Mouse (Mus musculus): ENCODE results near the gene Kcnh4.

The Kcnh4 gene

GRCm38 (mm10) chr11:100710977-100711376 is 48.8 kb downstream of the Kcnh4 start:
- DNase-seq (ENCODE audit: low spot score in 2 of 2), result no peak

- DNase-seq (ENCODE audit: low spot score in 2 of 2), result no peak
Measured at GRCm38 (mm10) chr11:100710528-100710927, 49.2 kb downstream of the Kcnh4 start.

DNA sequence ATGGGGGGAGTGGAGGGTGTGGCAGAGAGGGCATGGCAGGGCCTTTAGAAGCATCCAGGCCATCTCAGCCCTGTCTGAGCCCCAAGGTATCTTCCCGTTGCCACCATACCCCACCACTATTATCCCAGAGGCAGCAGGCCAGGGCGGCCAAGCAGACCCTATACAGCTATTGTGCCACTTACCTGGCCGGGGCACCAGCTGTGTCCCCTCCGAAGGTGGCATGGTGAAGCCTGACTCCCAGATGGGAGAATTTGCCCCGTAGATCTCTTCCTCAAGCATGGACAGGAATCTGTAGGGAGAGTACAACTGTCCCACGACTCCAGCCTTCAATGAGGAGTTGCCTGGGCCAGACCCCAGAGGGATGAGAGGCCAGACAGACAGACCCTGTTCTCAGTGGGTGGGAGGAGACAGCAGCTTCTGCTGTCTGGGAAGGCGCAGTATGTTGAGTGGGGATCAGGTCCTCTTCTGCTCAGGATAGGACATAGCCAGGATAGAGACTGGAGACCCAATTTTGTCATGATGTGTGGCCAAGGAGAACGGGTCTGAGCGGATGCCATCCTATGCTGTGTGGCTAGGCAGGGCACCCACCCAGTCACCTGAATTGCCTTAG is 50.4 kb downstream of the Kcnh4 start:
- DNase-seq (ENCODE audit: low spot score in 2 of 2), result no peak

- DNase-seq (ENCODE audit: low spot score in 2 of 2), result no peak
Measured at GRCm38 (mm10) chr11:100705095-100705747, 54.5 kb downstream of the Kcnh4 start.

GRCm38 (mm10) chr11:100703851-100704531 is 55.8 kb downstream of the Kcnh4 start, which contains the start of gene Dhx58:
TSS of gene Dhx58 (minus strand) at chr11:100704271.
- DNase-seq (ENCODE audit: low spot score in 2 of 2), result peak; percentile 48 to 52

DNA sequence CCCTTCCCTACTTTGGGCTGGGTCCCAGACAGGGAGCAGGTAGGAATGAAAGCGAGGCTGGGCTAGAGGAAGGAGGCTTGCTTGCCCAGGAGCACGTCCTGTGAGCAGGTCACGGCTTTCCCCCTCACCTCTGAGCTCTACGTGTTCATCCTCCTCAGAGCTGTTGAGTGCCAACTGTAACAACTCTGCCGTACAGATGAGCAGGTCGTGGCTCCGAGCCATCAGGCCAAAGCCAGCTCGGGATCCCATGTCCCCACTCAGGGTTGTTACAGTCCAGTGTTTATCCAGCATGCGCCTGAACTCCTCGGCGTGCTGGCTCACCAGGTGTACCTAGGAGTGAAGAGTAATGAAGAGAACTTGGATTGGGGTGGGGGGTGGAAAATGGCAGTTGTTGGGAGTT is 56.4 kb downstream of the Kcnh4 start:
- no peak for DNase-seq (ENCODE audit: low spot score in 2 of 2)

DNA sequence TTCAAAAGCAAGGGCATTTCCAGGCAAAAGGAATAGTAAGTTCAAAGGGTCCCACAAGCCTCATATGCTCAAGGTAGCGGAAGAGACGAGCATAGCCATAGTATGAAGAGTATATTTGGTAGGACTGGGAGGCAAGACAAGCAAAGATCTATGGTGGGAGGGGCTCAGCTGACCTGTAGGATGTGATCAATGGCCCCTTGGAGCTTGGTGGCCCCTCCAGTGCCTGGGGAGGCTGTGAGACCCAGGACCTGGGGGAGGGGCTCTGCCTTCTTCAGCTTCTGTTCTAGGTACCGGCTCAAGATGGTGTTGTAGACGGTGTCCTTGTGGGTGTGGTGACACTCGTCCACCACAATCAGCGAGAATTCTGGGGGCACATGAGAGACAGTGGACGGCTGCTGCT is 56.8 kb downstream of the Kcnh4 start:
- DNase-seq (ENCODE audit: low spot score in 2 of 2), result no peak

DNA sequence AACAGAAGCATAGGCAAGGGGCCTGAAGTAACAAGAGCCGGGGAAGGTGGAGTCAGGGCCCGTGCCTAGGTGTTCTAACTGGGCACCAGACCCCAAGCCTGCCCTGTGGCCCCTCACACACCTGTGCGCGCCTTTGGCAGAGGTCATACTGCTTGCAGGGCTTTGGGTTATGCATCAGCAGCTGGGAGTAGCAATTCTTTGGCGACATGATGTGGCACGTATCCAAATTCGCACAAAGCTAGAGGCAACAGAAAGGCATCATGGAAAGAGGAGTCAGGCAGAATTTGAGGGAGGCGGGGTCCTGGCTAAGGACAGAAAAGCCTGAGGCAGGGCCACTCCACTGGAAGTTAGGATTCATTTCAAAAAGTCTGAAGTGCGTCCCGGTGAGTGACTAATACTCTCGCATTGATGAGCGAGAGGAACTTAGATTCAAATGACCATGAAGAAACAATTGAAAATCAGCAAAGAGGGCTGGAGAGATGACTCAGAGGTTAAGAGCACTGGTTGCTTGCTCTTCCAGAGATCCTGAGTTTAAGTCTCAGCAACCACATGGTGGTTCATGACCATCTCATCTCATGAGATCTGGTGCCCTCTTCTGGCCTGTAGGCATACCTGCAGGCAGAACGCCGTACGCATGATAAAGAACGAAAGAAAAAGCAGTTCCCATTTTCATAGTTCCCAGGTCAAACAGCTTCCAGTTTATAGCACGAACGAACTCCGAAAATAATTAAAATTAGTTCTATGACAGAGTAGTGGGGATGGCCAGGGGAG is 57.5 kb downstream of the Kcnh4 start:
- peak; percentile 69 to 75 for DNase-seq (ENCODE audit: low spot score in 2 of 2)

DNA sequence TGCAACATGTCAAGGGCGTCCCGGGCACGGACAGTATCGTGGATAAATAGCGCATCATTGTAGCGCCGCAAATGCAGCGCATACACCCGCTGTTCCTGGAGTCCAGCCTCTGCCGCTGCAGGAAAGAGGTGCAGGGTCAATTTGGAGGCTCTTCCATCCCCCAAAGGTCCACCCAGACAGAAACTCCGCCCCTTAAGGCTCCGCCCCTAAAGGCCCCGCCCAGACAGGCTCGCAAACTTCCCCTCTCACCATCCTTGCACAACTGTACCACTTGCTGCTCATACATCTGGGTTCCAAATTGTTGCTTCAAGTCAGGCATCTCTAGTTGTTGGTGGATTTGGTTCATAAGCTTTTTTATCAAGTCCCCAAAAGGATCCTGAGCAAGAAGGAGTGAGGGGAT is 58.4 kb downstream of the Kcnh4 start:
- peak; percentile 71 to 80 for DNase-seq (ENCODE audit: low spot score in 2 of 2)

DNA sequence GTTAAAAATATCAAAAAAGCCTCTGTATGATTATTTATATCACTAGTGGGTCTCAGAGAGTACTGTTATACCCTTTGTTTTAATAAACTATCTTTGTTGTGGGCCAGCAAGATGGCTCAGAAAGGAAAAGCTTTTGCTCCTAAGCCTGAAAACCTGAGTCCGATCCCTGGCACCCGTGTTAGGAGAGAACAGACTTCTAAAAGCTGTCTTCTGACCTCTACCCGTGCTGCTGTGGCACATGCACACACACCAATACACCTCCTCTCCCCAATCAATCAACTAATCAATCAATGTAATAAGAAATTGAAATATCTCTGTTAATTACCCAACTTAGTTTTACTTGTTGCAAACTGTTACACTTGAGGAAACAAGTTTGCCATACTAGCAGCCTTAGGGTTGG is 59.0 kb downstream of the Kcnh4 start:
- DNase-seq (ENCODE audit: low spot score in 2 of 2), result no peak

DNA sequence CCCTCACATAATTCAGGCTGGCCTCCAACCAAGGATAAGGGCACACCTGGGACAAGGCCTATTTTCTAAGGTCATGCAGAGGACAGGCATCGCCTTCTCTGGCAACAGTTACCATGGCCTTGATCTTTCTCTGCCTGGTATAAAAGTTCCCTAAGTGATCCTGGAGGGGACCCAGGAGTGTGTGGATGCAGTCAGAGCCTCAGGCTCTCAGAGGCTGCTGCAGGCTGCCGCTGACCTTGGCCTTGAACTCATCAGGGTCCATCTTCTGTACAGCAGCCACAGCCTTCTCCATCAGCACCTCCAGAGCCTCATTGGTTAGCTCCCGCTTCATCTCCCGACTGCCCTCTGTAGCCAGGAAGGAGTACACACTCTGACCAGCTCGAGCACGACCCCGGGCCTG is 61.8 kb downstream of the Kcnh4 start:
- no peak for DNase-seq (ENCODE audit: low spot score in 2 of 2)

DNA sequence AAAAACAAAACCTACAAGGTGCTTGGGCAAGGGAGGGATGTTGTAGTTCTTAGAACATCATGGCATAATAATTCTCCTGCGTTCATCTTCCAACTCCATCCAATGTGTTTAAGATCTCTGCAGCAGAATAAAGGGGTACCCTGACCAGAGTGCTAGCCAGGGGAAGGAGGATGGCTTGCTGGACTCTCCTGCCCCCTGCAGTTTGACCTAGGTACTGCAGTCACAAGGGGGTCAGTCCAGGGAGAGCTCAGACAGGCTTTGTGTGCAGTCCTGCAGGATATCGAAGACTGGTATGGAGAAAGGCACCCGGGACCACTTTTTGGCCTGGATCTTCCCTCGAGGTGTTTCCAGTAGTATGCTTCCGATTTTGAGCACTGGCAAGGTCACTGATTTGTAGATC is 64.8 kb downstream of the Kcnh4 start:
- DNase-seq (ENCODE audit: low spot score in 2 of 2), result peak; percentile 50 to 58

- DNase-seq (ENCODE audit: low spot score in 2 of 2), result no peak
Measured at GRCm38 (mm10) chr11:100693154-100693553, 66.6 kb downstream of the Kcnh4 start.

DNA sequence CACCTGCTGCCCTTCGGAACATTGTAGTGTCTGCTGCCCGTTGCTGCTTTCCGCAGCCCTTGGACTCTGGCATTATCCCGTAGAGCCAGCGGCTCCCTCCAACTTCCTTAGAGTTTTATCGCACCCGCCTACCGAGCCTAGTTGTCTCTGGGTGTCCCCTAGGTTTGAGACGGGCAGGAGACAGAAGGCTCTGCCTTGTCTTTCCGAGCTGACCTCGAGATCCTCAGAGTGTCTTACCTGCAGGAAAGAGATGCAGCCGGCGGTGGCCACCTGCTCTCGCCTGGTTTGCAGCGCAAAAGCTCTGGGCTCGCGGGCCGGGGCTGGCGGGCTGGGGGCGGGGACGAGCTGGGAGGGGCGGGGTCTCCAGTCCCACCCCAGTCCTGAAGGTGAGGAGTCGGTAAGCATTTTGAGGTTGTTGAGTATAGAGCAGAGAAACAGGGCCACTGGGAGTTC is 67.6 kb downstream of the Kcnh4 start, which contains the start of gene Zfp385c:
Gene Zfp385c, minus strand, starts transcription at position 292 of the 453 bp plus-strand sequence.
- DNase-seq (ENCODE audit: low spot score in 2 of 2), result no peak

DNA sequence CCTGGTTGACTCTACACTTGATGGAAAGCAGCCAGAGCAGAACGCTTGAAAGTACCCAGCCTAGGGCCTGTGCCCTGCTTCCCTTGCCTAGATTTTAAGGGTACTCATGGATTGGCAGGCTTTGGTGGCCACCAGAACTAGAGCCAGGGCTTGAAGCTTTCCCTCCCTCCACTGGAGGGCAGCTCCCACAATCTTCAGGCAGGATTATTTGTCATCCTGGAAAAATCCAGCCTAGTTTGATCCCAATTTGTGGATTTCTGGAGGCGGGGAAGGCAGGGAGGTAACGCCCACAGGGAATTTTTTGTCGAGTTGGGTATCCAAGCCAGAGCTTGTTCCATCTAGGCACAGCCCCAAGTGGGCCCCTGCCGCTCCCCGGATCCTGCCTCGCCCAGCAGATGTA is 69.4 kb downstream of the Kcnh4 start:
- no peak for DNase-seq (ENCODE audit: low spot score in 2 of 2)

Measured in spleen, postnatal 36 days (tissue).